Mouse (Mus musculus): ENCODE measurements around the gene Adam10. TPM values are rescaled to one million over a fixed set of nuclear protein-coding genes. Genes with fewer than 3 reads are reported as not detected.

Adam10 gene
- 10 to 100 TPM; 87.1 to 89.0 TPM for total RNA-seq (2023)

DNA sequence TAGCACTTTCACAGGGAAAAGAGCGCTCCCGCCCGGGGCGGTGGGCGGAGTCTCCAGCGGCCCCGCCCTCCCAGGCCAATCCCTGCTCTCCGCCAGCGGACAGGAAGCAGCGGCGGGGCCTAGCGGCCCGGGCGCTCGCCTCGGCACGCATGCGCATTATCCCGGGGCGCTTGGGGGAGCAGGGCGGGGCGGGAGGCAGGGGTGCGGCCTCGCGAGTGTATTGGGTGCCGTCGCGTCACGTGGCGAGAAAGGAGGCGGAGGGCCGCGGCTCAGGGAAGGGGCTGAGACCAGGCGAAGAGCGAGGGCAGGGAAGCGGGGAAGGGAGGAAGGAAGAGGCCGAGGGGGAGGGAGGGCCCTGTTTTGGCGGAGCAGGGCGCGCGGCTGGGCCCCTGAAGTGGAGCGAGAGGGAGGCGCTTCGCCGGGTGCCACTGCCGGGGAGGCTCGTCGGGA, at the start of gene Adam10:
Adam10 (plus strand) TSS at position 316 of the 450 bp plus-strand sequence.

DNA sequence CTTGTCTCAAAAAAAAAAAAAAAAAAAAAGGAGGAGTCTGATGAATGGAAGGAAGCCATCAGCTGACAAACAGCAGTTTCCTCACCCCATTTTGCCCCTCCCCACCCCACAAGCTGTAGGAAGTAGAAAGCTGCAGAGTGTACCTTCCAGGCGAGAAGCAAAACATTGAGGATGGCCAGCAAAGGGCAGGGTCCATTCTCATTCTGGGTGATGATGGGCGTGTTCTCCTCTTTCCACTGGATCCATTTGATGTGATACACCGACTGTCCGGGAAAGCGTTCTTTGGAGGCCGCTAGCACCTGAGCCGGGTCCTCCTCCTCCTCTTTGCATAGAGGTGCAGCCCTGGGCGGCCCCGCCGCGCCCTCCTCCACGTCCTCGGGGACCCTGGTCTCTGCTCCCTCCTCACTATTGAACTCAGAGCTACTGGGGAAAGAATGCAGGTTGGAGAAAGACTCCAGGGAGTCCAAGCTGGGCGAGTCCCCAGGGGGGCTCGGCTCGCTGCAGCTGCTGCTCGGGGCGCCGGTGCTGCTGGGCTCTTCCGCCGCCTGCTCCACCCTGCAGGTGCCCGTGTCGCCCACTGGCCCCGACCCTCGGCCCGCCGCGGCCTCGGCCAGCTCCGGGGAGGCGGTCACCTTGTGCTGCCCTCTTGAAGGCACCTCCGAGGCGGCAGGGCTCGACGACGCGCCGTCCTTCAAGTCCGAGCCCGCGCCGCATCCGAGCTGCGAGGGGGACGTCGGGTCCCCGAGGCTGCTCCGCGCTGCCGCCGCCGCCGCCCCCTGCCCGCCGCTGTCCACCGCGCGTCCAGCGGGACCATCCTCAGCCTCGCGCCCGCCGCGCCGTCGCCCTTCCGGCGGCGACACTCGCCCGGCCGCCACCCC, 22.4 kb upstream of the Adam10 start, which contains the start of gene Gm10642:
Gm10642 (plus strand) TSS at position 122 of the 878 bp plus-strand sequence.

DNA sequence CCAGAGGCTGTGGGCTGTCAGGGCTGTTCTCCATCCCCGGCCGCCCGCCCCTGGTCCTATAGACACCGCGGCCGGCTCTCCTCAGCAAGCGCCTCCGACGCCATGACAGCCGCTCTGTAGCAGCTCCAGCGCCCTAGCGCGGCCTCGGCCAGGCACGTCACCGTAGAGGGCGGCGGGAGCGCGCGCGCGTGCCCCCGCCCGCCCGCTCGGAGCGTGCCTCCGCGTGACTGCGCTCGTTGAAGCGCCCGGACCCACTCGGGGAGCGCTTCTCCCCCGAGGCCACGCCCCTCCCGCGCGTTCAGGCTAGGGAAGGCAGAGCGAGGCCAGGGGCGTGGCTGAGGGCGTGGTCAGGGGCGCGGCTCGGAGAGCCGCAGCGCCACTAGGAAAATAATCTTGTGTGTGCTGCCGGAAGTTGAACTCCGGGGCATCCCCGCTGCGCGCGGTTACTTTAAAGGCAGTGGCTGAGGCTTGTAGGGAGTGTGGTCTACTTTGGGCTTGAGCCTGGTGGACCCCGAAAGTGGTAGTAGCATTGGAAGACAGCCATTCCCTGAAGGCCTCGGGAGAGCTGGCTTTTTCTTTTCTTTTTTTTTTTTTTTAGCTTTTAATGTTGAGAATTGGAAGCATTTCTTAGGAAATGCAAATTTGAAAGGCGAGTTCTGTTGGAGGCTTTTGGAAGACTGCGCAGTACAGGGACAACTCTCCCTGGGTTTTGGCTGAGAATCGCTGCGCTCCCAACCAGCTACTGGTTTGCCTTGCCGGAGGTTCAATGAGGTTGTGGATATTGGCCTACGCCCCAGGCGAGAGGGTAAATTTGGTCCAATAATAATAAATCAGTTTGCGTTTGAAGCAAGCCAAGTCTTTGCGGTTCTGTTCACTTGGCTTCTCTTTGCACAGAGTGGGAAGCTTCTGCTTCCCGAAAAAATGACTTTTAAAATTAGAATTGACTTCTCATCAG, 21.5 kb upstream of the Adam10 start, which contains the start of gene Mindy2:
Mindy2 (minus strand) TSS at position 162 of the 955 bp plus-strand sequence.

Other genes starting within 250 kb of the Adam10 start
- gene Rnf111, start 175.3 kb upstream of the Adam10 start, total RNA-seq (2023): 10 to 100 TPM; 73.3 to 75.5 TPM
- gene Sltm, start 136.2 kb upstream of the Adam10 start, total RNA-seq (2023): 10 to 100 TPM; 63.1 to 70.1 TPM
- gene Gm10642, start 22.7 kb upstream of the Adam10 start, total RNA-seq (2023): 1 to 10 TPM; 1.4 to 3.2 TPM
- gene Mindy2, start 21.8 kb upstream of the Adam10 start, total RNA-seq (2023): 10 to 100 TPM; 27.0 to 33.1 TPM

Data from monocyte, adult 59 days (primary cell).